Mouse (Mus musculus) megakaryocyte, adult 5-6 weeks (primary cell): ENCODE measurements around the gene Grasp. TPM values are rescaled to one million over a fixed set of nuclear protein-coding genes. Genes with fewer than 3 reads are reported as not detected.
A peak's percentile ranks its signal among the peaks of the same experiment; 100 is the strongest.

ENCODE experiments used
- ATAC-seq: 2 replicates; pipeline ENCODE4 v1.8.0; 2016; ENCODE audit warnings: mild to moderate bottlenecking, inconsistent platforms; ENCODE audit not compliant: poor library complexity, severe bottlenecking
- total RNA-seq, 2 experiments: library from RNA; stranded (forward) in 1 of 2; stranded (reverse) in 1 of 2; fragments of 153-499, 151-499 nt in 1 of 2; fragments of 221-1000, 200-1000 nt in 1 of 2; gene quantifications; 2 replicates each; pipeline versions ENCODE4 v1.2.3 to v1.2.4; 2015 to 2017

Gene Grasp
- total RNA-seq, 2 experiments from 2014 or later, result 0.16 to 0.29 TPM

- ATAC-seq, result no peak
Observed at GRCm38 (mm10) chr15:101193971-101194370, 30.0 kb upstream of the Grasp start.

DNA sequence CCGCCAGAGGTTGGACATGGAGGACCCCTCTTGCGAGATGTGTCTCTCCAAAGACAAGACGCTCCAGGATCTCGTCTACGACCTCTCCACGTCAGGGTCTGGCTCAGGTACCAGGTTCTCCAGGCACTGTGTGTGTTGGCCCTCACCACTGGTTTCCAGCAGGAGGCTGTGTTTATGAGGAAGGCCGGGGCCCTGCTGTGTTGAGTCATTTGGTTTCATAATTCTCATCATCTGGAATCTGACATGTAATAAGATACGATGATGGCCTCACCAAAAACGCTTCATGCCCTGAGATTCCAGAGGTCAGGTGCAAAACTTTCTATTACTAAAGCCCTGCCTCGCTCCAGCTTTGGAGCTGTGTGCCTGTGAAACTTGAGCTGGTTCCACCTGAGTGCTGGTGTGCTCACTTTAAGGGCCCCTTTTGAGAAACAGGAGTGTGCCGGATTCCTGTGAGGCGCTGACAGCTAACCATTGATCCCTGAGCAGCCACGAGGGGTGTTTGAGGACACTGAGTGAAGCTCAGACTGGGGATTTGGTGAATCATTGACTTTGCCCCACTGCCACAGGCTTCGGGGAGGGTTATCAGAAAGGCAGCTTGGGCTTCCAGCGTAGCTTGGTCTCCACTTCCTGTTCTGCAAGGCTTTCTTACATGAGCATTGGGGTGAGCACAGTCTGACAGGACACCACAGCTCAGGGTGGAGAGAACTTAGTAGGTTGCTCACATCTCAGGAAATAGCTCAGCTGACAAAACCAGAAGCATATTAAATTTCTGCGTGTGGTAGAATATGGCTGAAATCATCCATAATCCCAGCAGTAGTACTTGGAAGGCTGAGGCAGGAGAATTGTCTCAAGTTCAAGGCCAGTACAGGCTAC is 28.8 kb upstream of the Grasp start:
- peak; percentile 44 for ATAC-seq

DNA sequence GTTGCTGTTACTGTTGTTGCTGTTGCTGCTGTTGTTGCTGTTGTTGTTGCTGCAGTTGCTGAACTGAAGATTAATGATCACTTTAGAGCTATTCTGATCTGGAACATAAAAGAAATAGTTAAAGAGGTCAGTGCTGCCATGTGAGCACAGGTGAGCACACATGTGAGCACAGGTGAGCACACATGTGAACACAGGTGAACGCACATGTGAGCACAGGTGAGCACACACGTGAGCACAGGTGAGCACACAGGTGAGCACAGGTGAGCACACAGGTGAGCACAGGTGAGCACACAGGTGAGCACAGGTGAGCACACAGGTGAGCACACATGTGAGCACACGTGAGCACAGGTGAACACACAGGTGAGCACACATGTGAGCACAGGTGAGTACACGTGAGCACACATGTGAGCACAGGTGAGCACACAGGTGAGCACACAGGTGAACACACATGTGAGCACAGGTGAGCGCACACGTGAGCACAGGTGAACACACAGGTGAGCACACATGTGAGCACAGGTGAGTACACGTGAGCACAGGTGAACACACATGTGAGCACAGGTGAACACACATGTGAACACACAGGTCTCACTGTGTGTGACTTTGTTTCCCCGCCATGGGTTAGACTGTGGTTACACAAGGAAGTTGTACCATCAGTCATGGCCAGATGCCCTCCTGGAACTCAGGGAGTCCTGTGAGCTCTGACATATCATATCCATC is 27.8 kb upstream of the Grasp start:
- ATAC-seq, result no peak

DNA sequence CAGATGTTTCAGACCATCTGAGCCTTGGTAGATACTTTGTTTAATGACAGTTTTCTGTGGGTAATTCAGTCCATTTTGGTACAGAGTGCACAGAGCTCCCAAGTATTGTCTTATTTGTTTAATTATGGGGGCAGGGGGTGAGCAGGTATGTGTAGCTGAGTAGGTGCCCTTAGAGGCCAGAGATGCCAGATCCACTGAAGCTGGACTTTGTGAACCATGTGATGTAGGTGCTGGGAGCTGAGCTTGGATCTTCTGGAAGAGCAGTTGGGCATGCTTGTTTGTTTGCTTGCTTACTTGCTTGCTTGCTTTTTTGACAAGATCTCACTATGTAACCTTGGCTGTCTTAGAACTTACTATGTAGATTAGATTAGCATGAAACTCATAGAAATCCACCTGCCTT is 27.0 kb upstream of the Grasp start:
- ATAC-seq, result no peak

DNA sequence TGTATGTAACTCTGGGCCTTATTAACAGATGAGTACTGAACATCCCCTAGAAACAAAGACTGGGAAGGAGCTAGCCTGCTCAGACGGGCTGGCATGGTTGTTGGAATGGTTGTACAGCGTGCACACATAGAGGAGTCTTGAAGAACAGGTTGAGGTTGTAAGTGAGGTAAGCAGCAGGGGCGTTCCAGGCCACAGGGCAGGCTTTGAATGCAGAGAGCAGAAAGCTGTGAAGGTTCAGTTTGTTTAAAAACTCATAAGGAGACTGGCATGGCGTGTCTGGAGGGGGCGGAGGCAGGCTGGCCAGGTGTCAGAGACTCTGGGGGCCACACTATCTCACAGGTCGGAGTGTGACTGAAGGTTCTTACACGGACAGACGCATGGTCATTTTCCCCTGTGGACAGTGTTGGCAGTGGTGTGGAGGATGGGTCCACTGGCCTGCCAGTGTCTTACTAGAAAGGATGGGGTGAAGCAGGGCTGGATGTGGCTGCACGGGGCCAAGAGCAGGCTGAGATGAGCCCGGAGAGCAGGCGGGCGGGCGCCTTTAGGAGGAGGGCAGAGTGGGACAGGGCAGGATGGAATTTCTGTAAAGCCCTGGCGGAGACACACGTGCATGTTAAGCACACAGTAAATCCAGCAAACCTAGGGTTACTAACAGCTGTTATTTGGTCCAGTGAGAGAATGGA is 26.4 kb upstream of the Grasp start:
- ATAC-seq, result no peak

GRCm38 (mm10) chr15:101198218-101198617 is 25.8 kb upstream of the Grasp start:
- ATAC-seq, result peak; percentile 81

GRCm38 (mm10) chr15:101198850-101199249 is 25.1 kb upstream of the Grasp start:
- ATAC-seq, result no peak

DNA sequence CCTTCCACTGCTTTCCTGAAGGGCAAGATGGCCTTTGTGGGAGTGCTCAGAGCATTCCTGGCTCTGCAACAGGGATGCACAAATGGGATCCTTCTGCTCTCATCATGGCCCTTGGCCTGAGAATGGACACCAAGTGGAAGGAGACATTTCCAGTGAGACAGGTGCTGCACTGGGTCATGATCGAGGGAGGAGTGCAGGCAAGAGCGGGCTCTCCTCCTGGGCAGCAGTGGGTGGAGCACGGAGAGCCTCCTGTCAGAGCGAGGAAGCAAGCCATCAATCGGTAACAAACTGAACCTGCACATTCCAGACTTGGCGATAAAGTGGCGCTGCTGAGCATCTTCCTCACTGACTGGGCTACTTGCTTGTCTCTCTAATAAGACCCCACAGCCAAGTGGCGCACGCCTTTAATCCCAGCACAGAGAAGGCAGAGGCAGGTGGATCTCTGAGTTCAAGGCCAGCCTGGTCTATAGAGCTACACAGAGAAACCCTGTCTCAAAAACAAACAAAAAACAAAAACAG is 23.2 kb upstream of the Grasp start:
- ATAC-seq, result no peak

- ATAC-seq, result no peak
Observed at GRCm38 (mm10) chr15:101201414-101201813, 22.6 kb upstream of the Grasp start.

GRCm38 (mm10) chr15:101203673-101204072 is 20.3 kb upstream of the Grasp start:
- no peak for ATAC-seq

DNA sequence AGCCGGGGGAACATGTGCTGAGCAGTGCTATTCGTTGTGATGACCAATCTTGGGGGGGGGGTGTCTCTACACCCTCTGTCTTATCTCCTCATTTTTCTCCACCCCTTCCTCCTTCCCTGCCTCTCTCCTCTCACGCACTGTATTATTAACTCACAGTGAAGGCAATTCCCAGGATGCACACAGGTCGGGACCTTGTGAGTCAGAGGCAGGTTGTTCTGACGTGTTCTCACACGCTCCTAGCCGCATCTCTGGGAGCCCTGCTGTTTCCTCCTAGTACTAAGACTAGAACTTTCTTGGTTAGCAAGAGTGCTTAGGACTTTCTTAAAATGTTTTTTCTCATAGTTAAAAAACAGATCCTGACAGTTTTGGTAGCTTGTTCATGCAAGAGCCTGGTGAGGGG is 19.2 kb upstream of the Grasp start:
- ATAC-seq, result no peak

GRCm38 (mm10) chr15:101210228-101210627 is 13.8 kb upstream of the Grasp start:
- peak; percentile 63 for ATAC-seq

- no peak for ATAC-seq
Observed at GRCm38 (mm10) chr15:101210998-101211613, 12.9 kb upstream of the Grasp start.

- no peak for ATAC-seq
Observed at GRCm38 (mm10) chr15:101212435-101212834, 11.6 kb upstream of the Grasp start.

- no peak for ATAC-seq
Observed at GRCm38 (mm10) chr15:101215136-101215535, 8.9 kb upstream of the Grasp start.

DNA sequence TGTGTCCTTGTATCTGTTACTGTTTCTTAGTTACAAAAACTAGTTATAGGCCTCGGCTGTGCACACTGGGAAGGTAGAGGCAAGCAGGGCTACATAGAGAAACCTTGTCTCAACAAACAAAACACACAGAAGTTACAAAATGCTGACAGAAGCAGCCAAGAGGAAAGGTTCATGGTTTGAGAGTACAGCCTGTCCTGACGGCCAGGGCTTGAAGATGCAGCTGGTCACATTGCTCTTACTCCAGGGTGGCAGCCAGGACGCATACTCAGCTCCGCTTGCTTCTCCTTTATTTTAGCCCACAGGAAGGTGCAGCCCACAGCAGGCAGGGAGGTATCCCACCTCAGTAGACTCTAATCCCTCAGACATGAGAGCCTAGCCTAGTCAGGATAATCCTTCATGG is 8.0 kb upstream of the Grasp start:
- ATAC-seq, result no peak

GRCm38 (mm10) chr15:101220905-101221297 is 3.1 kb upstream of the Grasp start:
- no peak for ATAC-seq

DNA sequence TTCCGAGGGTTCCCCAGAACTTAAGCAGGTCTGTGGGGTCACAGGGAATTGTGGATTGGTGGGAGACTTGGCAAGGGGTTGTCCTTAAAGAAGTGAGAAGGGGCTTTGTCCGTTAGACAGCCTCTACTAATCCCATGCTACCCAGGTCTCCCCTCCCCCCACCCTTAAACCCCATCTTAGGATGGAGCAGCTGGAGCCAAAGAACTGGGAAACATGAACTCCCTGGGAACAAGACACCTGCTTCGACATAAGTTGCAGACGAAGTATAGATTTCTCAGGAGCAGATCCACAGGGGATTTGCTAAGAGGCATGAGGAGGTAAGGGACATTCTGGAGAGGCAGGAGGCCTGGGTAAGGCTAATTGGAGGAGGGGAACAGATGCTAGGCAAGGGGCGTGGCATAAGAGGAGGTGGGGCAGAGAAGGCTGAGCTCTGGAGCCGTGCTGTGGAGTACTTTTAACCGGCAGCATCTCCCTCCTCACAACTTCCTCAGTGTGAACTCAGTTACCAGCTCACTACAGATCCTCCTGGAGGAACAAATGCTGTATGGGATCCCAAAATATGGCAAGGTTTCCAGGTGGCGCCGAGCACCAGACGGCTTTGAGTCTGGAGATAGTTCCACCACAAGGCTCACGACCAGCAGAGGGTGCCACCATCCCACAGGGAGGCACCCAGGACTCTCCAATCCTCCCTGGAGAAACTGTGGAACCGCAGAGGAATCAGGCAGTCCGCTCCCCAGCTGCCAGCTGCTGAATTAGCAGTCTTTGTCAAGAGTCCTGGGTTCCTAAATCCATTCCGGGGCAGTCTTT is 2.5 kb upstream of the Grasp start:
- peak; percentile 40 for ATAC-seq

DNA sequence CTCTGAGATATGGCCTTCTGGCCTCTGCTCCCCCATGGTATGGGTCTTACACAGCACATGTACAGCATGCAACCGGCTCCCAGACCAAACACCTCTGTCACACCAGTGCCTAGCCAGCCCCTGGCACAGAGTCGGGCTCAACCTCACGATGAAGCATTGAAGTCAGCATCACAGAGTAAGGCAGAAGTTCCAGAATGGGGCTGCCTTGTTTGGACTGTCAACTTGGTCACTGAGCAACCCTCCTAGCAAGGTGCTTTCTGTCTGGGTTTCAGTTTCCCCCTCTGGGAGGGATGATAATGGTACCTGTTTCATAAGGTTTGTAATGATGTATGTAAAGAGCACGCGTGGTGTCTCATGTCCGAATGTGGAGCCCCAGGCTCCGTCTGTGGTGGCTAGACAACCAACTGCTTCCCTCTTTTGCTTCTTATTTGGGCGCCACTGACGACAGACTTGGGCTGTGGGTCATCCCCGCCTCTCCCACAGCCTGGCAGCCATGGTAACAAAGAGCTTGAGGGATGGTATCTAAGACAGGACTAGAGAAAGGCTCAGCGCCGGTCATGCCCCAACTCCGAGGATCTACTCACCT is 998 bp upstream of the Grasp start:
- peak; percentile 59 for ATAC-seq

GRCm38 (mm10) chr15:101223596-101223995 is 392 bp upstream of the Grasp start:
- no peak for ATAC-seq
